Mouse (Mus musculus): ENCODE measurements around the gene Med12. TPM values are rescaled to one million over a fixed set of nuclear protein-coding genes. Genes with fewer than 3 reads are reported as not detected.

Gene Med12
- polyA plus RNA-seq (2017; shearing (Covaris generic)): 10 to 100 TPM; 52.0 to 84.8 TPM

GRCm38 (mm10) chrX:101273875-101274738 lies at the start of gene Med12:
Gene Med12 (plus strand): TSS chrX:101274030.

DNA sequence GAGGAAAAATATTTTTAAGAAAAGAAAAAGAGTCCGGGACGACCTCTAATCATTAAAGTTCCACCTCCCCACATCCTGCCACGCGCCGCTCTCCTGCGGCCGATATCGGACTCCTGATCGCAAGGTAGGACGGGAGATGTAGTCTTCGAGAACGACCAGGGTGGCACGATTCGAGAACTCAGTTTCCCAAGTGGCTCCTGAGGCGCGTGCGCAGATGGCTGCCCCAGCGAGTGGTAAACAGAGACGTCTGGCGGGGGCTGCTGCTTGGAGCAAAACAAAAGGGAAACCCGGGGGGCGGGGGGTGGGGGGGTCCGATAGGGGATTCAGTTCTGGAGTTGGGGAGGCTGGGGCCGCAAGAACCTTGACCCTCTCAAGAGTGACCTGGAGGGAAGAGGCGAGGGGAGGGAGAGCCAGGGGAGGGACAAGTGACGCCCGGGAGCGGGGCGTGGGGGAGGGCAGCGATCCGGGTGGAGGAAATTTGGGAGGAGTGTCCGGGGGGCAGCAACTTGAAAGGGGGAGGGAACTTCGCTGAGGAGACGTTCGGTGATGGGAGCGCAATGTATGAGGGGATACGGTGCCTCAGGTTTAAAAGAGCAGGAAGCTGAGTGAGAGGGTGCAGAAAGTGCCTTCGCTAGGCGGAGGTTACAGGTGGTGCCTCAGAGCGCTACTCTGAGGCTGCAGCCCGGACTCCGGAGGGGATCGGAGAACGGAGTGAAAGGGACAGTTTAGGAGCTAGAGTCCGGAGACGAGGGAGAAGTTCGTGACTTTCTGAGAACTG lies 19.7 kb upstream of the Med12 start, which contains the start of gene Foxo4:
Foxo4 (plus strand) TSS at position 577 of the 778 bp plus-strand sequence.

DNA sequence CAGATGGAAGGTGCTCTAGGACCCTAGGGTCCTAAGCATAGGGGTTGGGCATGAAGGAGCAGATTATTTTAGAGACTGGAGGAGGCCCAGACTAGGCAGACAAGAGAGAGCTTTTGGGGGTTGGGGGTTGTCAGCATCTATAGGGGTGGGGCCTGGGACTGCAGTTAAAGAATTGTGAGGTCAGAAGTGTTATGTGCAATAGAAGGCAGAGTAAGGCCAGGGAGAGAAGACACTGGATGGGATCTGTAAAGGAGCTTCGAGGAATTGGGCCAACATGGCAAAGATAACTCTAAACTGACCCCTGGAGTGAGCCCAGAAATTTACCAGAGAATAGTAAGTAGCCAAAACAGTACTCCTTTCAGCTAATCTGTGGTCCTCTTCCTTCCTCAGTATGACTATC lies 9.9 kb upstream of the Med12 start, which contains the start of gene Gm614:
Gm614 (minus strand) TSS at position 101 of the 400 bp plus-strand sequence.

GRCm38 (mm10) chrX:101268025-101268754 lies 5.6 kb upstream of the Med12 start, which contains the start of gene Il2rg:
Gene Il2rg (minus strand): TSS chrX:101268255.

GRCm38 (mm10) chrX:101268755-101269124 lies 5.1 kb upstream of the Med12 start, which contains the start of gene Gm20489:
Gene Gm20489 (minus strand): TSS chrX:101269023.

GRCm38 (mm10) chrX:101299055-101299454 lies 25.2 kb downstream of the Med12 start, which contains the start of gene Nlgn3:
Gene Nlgn3 (plus strand): TSS chrX:101299168.

Other genes with a start within 250 kb of the Med12 start
- not detected for gene Tex11, start 214.4 kb upstream of the Med12 start, polyA plus RNA-seq (2017; shearing (Covaris generic))
- not detected for gene Slc7a3, start 188.0 kb upstream of the Med12 start, polyA plus RNA-seq (2017; shearing (Covaris generic))
- gene Snx12, start 51.5 kb upstream of the Med12 start, polyA plus RNA-seq (2017; shearing (Covaris generic)): 10 to 100 TPM; 49.0 to 62.8 TPM
- 1 to 10 TPM; 2.2 TPM for gene Foxo4, start 19.5 kb upstream of the Med12 start, polyA plus RNA-seq (2017; shearing (Covaris generic))
- 1 to 10 TPM; 2.3 to 4.0 TPM for gene Gm614, start 10.0 kb upstream of the Med12 start, polyA plus RNA-seq (2017; shearing (Covaris generic))
- 1,000 to 10,000 TPM; 1,270 to 1,829 TPM for gene Il2rg, start 5.8 kb upstream of the Med12 start, polyA plus RNA-seq (2017; shearing (Covaris generic))
- gene Gm20489, start 5.0 kb upstream of the Med12 start, polyA plus RNA-seq (2017; shearing (Covaris generic)): not detected
- gene Nlgn3, start 25.1 kb downstream of the Med12 start, polyA plus RNA-seq (2017; shearing (Covaris generic)): under 1 TPM in 1 of 2 experiments, not detected in 1; 0.28 TPM
- gene Gjb1, start 102.3 kb downstream of the Med12 start, polyA plus RNA-seq (2017; shearing (Covaris generic)): not detected
- gene Zmym3, start 146.8 kb downstream of the Med12 start, polyA plus RNA-seq (2017; shearing (Covaris generic)): 10 to 100 TPM; 14.0 to 15.8 TPM
- gene Nono, start 155.3 kb downstream of the Med12 start, polyA plus RNA-seq (2017; shearing (Covaris generic)): 100 to 1,000 TPM; 268 to 276 TPM
- 1 to 10 TPM in 1 of 2 experiments, under 1 TPM in 1; 0.29 to 1.7 TPM for gene Itgb1bp2, start 175.1 kb downstream of the Med12 start, polyA plus RNA-seq (2017; shearing (Covaris generic))

Data from activated CD4-positive, CD25-positive, alpha-beta regulatory T cell (primary cell).